Mouse (Mus musculus) Muller cell, postnatal 12 days (primary cell): ENCODE measurements around the gene Tdp1.

Experiments used
- DNase-seq: peaks from one replicate; pipeline ENCODE4 v3.0.0-alpha.2; 2015; ENCODE audit errors: inconsistent ontology term

The Tdp1 gene

DNA sequence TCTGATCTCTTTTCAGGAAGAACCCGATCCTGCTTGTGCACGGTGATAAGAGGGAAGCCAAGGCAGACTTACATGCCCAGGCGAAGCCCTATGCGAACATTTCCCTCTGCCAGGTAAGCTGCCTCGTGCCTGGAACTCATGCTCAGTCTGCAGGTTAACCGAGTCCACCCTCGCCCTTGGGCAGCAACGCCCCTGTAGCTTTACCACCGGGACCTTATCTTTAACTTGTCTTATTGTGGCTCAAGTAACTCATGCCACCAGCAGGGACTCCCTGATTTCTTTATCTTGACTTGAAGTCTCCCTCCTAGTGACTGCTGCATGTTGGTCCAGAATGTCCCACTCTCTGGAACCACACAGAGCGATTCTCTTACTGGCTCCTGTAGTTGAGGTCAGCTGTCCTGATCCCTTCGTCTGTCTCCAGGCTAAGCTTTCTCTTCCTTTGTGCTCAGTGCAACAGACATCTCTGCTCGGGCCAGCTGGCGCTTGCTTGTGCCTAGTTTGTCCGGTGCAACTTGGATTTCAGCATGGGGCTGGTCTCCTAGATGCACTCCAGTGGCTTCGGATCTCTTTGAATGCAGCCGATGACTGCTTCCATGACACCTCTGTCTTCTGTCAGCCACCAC, 14.0 kb downstream of the Tdp1 start:
- DNase-seq, result no peak

DNA sequence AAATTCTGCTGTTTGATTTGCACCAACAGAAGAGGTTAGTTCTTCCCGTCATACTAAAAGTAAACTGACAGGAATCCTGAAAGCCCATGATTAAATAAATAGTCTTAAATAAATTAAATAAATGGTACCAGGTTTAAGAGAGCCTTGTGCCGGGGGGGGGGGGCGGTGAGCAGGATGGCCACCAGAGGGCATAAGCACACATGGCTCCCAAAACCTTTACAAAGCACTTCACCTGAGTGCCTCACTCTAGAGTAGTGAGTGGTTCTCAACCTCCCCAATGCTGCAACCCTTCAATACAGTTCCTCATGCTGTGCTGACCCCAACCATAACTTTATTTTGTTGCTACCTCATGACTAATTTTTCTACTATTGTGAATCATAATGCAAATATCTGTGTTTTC, 15.7 kb downstream of the Tdp1 start:
- no peak for DNase-seq

DNA sequence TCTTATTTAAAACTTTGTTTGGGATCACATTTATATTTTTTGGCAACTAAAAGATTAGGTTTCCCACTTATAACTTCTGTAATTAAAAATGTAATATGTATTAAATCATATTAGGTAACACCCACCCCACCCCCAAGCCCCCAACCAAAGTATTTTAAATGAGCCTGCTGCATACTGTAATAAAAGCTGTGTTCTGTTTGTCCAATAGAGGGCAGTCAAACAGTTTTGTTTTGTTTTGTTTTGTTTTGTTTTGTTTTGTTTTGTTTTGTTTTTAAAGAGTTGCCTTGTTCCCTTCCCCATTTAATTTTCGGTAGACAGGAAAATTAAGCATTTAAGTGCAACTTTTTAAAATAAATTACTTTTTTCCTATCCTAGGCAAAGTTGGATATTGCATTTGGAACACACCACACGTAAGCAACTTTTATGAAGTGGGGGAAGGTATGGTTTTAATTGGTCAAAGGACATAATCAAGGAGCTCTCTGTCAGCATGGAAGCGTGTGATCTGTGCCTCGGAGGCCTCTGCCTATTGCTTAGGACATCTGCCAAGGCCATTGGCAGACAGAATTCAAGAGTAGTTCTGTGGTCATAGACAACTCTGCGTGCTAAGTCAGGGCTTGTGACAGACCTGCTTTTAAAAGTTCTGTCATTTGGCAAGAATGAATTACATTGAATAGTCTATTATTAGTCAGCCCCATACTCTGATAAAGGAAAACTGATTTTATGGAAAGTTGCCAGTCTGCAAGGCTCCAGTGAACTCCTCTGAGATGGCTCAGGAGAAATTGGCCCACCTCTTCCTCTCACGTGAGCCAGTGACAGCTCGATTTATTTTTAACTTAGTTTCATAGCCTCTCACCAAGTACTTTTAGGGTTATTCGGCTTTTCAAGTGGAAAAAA, 17.9 kb downstream of the Tdp1 start:
- DNase-seq, result peak; percentile 57

DNA sequence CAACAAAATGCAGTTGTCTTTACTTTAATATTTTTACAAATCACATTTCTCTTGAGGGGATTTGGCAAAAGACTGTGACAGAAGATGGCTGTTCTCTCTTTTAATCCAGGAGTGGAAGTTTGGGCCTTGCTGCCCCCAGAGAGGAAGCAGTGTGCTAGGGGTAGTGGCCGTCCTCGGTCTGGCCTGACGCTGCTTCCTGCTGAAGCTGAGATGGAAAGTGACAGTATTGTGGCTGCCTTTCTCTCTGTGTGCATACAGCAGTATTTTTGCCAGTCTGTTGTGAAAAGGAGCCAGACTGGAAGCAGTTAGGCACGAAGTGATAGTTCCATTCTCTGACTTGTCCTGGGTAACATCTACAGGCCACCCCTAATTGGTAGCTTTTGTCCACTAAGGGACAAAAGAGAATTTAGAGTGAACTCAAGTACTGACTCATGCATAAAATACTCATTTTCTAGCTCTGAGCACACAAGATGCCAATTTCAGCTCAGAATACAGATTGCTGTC, 18.6 kb downstream of the Tdp1 start:
- DNase-seq, result peak; percentile 89

DNA sequence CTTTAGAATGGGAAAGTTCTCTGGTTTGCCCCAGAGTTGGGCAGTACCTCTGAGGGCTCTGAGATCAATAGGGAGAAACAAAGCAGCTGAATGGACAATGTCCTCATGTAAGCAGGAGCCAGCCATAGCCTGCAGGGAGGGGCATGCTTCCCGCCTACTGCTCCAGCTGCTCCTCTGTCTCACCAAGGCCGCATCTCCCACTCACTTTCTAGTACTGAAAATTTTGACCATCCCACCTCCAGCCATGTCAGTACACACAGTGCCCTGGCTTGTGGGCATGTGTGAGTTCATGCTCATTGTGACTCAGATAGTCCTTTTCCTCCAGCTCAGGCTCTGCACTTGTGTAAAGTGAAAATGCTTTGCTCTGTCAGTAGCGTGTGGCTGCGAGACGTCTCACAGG, 20.2 kb downstream of the Tdp1 start:
- no peak for DNase-seq

DNA sequence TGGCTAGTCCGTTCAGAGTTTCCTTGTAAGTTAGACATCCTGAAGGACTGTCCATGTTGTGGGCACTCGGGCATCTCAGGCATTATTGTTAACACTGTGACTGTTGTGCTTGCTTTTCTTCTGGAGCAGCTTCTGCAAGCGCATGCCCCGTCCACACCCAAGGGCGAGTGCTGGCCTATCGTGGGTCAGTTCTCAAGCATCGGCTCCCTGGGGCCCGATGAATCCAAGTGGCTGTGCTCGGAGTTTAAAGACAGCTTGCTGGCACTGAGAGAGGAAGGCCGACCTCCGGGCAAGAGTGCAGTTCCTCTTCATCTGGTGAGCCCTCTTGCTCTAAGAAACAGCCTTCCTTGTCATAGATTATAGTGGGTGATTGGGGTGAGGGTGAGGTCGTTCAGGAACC, 27.1 kb downstream of the Tdp1 start:
- no peak for DNase-seq

DNA sequence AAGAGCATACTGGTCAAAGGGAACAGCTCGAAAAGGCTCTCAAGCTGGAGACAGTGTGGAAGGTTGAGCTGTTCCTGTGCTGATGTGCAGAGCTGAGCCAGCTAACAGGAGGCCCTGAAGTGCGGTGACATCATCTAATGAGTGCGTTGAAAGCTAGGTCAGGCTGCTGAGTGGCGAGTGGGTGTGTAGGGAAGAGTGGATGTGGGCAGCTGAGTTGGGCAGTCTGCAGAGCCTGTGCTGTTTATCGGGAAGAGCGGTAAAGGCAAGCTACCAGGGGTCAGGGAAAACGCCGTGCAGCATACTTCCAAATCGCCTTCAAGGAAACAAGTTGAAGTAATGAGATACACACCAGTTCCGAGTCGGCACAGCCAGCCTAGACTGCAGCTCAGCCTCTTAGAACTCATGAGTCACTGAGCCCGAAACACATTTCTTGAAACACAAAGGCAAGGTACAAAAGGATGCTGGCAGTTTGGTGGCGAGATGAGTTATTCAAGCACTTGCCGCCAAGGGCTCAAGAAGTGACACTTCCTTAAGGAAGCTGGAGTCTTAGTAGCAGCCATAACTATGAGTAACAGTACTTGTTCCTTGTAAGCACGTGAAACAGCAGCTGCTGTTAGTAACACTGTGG, 33.6 kb downstream of the Tdp1 start:
- DNase-seq, result peak; percentile 49

DNA sequence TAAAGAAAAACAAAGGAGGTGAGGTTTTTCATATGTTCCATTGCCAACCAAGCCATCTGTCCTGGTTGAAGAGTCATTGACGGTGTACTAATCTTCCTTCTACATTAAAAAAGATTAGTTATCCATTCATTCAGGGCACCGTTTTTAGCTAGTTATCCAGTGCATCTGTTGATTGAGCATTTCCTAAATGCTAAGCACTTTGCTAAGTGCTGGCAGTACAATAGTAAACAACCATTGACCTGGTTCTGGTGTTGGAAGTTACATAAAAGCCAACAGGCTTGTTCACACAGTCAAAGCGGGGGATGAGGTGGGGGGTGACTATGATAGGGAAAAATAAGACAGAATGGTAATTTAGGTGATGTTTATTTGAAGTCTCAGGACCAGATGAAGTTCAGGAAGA, 35.3 kb downstream of the Tdp1 start:
- DNase-seq, result no peak

DNA sequence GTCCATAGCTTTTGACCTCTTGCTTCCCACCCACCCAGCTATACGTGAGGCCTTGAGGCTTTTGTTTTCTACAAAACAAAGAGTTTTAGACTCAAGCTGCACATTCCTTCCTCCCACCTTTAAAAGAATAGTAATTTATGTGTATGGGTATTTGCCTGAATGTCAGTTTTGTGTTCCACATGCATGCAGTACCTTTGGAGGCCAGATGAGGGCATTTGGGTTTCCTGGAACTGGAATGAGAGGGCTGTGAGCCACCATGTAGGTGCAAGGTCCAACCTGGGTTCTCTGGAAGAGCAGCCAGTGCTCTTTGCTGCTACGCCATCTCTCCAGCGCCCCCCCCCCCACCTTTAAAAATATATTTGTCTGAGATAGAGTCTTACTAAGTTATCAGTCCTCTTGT, 36.7 kb downstream of the Tdp1 start:
- no peak for DNase-seq

DNA sequence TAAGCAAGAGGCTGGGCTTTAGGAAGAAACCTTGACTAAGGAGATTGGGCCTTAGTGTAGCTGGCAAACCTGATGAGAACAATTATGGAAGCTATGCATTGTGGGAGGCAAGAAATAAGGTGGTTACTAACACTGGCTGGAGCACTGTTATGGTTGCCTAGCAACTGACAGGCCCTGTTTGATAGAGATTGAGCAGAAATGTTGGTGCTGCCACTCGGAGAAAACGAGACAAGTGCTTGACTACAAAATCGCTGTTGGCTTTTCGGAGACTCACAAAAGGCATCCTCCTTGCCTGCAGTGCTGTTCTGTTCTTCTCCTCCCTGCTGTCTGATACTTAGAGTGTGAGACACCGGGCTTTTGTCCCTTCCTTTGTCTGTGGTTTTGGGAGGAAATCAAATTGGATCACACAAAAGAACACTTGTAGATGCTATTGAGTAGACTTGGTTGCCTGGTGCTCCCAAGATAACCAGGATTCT, 38.9 kb downstream of the Tdp1 start:
- DNase-seq, result peak; percentile 74

DNA sequence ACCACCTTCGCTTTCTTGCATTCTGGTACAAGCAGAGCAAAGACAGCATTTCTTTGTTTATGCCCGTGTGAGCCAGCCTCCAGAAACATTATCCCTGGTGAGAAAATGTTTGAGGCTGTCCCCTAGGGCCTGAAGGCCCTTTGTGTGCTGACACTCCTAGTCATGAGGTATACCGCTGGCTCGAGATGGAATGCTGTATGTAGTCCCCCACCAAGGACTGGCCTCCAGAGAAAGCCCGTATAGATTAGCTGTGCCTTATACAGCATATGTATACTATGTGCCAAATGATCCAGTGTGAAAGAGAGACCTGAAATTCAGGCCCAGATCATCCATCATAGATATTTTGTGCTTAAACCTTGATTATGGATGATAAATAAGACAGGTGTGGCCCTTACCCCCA, 39.4 kb downstream of the Tdp1 start:
- no peak for DNase-seq

DNA sequence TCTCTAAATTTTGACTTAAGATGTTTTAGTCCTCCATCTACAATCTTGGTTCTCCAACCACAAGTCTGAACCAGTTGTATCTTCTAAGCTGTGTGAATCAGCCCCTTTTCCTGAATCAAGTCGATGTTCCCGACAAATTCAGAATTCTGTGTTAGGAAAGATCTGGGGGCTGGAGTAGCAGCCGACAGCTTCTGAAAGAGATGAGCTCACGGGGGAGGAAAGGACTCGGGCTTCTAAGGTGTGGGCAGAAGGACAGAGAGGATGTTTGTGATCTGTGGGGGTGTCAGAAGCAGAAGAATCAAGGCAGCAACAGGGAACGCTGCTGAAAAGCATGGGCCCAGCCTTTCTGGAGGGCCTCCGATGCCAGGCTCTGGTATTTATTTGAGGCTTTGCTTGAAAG, 44.0 kb downstream of the Tdp1 start:
- DNase-seq, result no peak

DNA sequence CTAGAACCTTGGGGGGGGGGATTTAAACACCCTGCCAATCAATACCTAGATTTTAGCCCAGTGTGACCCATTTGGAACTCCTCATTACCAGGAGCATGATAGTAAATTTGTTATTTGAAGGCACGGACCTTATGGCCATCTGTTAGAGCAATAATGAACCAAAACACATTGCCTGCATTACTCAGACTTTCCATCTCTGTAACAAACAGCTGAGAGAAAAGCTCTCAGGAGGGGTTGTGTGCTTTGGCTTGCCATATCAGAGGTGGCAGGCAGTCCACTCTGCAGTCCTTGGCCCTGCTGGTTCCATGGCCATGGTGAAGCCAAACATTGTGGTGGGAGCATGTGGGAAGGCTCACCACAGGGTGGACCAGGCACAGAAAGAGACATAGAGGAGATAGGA, 44.8 kb downstream of the Tdp1 start:
- no peak for DNase-seq

DNA sequence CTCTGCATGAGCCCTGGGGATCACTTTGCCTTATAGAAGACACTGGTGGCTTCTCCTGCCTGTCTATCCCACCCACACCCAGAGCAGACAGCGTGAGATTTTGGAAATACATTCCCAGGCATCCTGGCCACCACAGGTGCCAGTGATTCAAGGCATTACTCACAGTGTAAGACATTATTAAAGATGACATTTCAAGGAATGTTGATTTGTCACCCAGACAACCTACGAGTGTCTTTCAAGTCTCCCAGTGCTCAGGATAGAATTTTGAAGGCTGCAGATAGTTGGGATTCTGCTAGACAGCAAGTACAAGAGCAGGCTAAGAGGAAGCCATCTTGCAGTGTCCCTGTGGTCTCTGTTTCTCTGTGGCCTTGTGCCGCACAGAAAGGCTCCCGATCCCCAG, 47.9 kb downstream of the Tdp1 start:
- no peak for DNase-seq

DNA sequence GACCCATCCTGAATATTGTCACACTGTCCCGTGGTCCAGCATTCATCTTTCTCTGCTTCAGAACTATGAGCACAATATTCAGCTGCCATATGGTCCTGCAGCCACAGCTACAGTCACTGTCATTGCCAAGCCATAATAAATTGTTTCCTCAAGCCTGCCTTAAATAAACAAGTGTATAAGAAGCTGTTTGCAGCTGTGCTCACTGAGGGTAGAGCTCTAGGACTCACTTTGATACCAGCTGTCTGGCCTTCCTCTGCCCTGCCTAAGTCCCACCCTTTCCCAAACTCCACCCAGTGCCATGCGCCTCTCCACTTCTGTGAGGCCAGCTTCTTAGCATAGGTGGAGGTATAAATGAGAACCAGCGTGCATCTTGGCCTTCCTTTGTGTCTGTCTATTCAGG, 49.3 kb downstream of the Tdp1 start:
- no peak for DNase-seq

DNA sequence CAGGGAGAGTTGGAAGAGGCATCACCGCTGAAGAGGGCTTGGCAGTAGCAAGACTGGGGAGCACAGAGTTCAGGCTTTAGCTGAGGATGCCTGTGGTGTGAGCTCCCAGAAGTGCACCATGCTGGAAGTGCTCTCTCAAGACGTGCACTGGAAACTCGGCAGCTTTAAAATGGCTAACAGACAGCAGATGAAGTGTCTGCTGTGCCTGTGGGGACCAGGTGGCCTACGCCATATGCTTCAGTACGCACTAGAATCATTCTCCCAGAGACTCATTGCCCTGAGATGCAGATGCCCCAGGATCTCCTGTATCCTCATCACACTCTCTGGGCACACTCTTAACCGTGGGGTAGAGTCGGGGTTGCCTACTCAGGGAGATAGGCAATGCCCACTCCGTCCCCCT, 51.1 kb downstream of the Tdp1 start:
- DNase-seq, result no peak

DNA sequence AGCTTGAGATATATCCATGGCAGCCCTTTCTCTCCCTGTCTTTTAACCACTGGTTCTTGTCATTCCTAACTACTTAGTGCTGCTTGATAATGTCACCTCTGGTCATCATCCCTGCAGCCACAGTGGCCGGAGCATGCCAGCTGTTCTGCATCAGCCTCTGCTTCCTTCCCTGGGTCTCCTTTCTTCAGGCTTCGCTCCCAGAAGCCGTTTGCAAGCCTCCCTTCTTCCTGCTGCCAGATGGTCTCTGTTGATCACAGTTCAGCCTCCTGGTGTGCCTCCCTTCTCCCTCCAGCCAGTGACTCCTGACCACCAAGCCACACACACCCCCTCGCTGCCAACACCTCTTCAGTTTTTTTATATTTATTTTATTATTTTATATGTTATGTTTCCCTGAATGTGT, 54.2 kb downstream of the Tdp1 start:
- no peak for DNase-seq

DNA sequence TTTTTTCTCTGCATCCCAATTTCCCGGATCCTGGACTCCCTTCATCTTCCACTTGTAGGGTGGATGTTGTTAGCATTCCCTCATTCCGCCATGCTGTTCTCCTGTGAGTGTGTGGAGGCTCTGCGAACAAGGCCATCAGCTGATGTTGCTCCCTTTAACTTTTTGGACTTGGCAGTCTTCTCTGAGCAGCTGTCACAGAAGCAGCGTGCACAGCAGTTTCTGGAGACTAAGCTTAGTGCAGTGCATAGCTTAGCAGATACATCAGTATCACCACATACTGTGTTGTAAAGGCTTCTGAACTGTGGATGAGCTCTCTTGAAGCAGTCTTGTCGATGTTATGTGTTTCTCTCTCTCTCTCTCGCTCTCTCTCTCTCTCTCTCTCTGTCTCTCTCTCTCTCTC, 54.9 kb downstream of the Tdp1 start:
- no peak for DNase-seq

DNA sequence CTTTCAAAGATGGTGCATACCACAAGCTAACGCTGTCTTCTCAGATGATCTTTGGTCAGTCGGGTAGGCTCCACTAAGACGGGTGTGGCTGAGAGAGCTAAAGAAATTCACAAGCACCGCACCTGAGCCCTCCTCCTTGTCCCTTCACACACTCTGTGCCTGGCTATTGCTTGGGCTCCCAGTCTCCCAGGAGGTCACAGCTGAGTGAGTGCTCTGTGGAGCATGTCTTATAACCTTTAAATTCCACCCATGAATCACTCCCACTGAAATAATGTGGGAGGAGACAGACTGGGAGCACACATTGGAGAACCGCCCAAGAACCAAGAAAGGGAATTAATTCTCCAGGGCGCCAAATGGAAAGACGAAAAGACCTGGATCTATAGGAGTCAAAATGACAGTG, 56.4 kb downstream of the Tdp1 start:
- DNase-seq, result no peak

DNA sequence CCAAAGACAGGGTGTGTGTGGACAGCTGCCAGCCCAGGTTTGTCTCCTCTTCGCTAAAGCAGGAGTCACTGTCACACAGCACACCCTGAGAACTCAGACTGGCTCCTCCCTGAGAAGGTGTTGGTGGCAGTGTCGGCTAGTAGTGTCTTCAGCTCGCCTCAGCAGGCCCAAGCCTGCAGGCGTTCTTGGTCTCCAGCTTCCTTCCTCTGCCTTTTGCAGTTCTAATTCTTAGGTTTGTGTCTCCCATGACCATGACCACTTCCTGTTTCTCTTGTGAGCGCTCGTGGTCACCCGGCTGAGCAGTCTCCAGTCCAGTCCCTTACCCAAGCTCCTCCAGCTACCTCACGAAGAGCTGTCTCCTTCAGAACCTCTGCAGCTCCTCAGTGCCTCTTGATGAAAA, 58.1 kb downstream of the Tdp1 start:
- DNase-seq, result no peak

DNA sequence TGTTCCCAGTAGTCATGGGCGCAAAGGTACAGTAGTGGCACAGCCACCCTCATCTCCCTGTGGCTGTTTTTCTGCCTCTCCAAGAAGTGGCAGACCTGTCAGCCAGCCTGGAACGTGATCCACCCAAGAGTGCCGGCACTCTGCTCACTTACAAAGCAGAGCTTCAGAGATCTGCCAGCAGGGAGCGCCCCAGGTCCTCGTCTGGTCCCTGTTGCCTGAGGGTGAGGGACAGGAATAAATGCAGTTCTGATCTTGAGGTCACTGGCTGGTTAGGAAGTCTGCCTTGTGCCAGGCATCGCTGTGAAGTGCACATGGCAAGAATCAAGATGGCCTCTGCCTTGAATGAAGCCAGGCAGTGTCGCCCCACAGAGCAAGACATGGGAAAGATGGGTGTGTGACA, 68.6 kb downstream of the Tdp1 start:
- DNase-seq, result no peak

DNA sequence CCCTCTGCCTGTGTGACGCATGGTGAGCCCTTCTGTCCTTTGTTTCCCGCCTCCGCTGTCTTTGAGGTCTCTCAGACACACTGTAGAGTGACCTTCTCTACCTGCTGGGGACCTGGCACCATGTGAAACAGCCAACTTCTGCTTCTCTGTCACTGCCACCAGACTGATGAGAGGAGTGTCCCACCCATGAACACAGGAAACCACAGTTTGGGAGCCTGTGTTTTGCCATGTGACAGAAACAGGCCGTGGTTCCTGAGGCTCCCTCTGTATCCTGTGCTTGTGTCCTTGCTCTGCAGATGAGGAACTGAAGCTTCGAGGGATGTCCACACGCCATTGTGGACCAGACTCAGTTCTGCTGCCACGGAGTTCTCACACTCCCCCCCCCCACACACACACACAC, 72.1 kb downstream of the Tdp1 start:
- DNase-seq, result no peak
